Mouse (Mus musculus) intestine, embryonic 15.5 days (tissue): ENCODE measurements around the gene Pax1. TPM values are rescaled to one million over a fixed set of nuclear protein-coding genes. Genes with fewer than 3 reads are reported as not detected.

Experiments
- ATAC-seq: fragments of 200-750 bp; cut with Nextera tagmentation; 2 replicates; pipeline ENCODE4 v1.8.0; 2017; ENCODE audit warnings: moderate TSS enrichment, moderate library complexity
- H3K27ac ChIP-seq: fragments of 300-500 bp; sonication (generic); 2 replicates; pipeline ENCODE4 v1.5.1; 2015; ENCODE audit warnings: mild to moderate bottlenecking, inconsistent platforms
- H3K27me3 ChIP-seq: fragments of 300-500 bp; sonication (generic); replicated peaks from 2 replicates; pipeline ENCODE4 v1.6.1; 2015; ENCODE audit warnings: inconsistent platforms
- H3K36me3 ChIP-seq: fragments of 300-500 bp; sonication (generic); 2 replicates; pipeline ENCODE4 v1.6.1; 2015; ENCODE audit warnings: inconsistent platforms
- H3K4me1 ChIP-seq: fragments of 300-500 bp; sonication (generic); replicated peaks from 2 replicates; pipeline ENCODE4 v1.6.1; 2015; ENCODE audit warnings: inconsistent platforms
- H3K4me2 ChIP-seq: fragments of 300-500 bp; sonication (generic); replicated peaks from 2 replicates; pipeline ENCODE4 v1.6.1; 2015; ENCODE audit warnings: mild to moderate bottlenecking, inconsistent platforms
- H3K4me3 ChIP-seq: fragments of 300-500 bp; sonication (generic); replicated peaks from 2 replicates; pipeline ENCODE4 v1.5.1; 2015; ENCODE audit warnings: inconsistent platforms
- H3K9ac ChIP-seq: fragments of 300-500 bp; sonication (generic); 2 replicates; pipeline ENCODE4 v1.6.1; 2015; ENCODE audit warnings: inconsistent platforms
- H3K9me3 ChIP-seq: fragments of 300-500 bp; sonication (generic); 2 replicates; pipeline ENCODE4 v1.6.1; 2016; ENCODE audit warnings: inconsistent platforms
- WGBS: fragments of 180-500 bp; shearing (Covaris S2); methylation state at CpG from one replicate; pipeline ENCODE4 v1.1.7; 2015; 5-methylcytosine and 5-hydroxymethylcytosine counted together
- polyA plus RNA-seq: library from polyadenylated mRNA; unstranded; fragments of >200 nt; fragmentation: Nextera tagmentation; extraction: Ambion mirVana; gene quantifications from 2 replicates; pipeline ENCODE4 v1.2.1, GENCODE M21; 2015

Pax1 gene
- polyA plus RNA-seq, 1 experiment from 2014 or later = not detected

- Histone ChIP-seq H3K4me1 (0 out of 2 replicates have a peak, but pooled peaks cover 3% of the 10 kb centered on the region), H3K4me2 (no peak overlapping the region), H3K27me3 (peaks cover 66% of the 10 kb centered on the region), H3K9ac (no peak overlapping the region), H3K4me3 (no peak overlapping the region), H3K9me3 (no peaks in the 10 kb centered on the region), H3K36me3 (no peaks in the 10 kb centered on the region), H3K27ac (no peak overlapping the region)
- WGBS = 10% methylated on average over 8 of the region's 8 CpGs
- ATAC-seq = no peak
Observed at GRCm38 (mm10) chr2:147375019-147375715, 13.4 kb downstream of the Pax1 start.

GRCm38 (mm10) chr2:147378934-147379333, 17.2 kb downstream of the Pax1 start:
- H3K4me3 ChIP-seq = no peak overlapping the region
- H3K4me1 ChIP-seq = no peaks in the 10 kb centered on the region
- H3K4me2 ChIP-seq = no peak overlapping the region
- H3K36me3 ChIP-seq = no peaks in the 10 kb centered on the region
- no peak for ATAC-seq
- H3K9me3 ChIP-seq = no peaks in the 10 kb centered on the region
- 17% methylated on average over 4 of the region's 4 CpGs for WGBS
- H3K27ac ChIP-seq = no peak overlapping the region
- H3K9ac ChIP-seq = no peak overlapping the region
- H3K27me3 ChIP-seq = peaks cover 32% of the 10 kb centered on the region

- Histone ChIP-seq H3K4me2 (no peak overlapping the region), H3K36me3 (no peaks in the 10 kb centered on the region), H3K4me1 (no peaks in the 10 kb centered on the region), H3K9ac (no peak overlapping the region), H3K4me3 (no peak overlapping the region), H3K27ac (no peak overlapping the region), H3K27me3 (no peaks in the 10 kb centered on the region; the same call in 1 of the 2 replicates), H3K9me3 (no peaks in the 10 kb centered on the region)
- no peak for ATAC-seq
- 77% methylated on average over 2 of the region's 2 CpGs for WGBS
Observed at GRCm38 (mm10) chr2:147383373-147383772, 21.6 kb downstream of the Pax1 start.

- Histone ChIP-seq H3K4me3 (no peak overlapping the region), H3K9ac (no peak overlapping the region), H3K9me3 (no peaks in the 10 kb centered on the region), H3K27ac (no peak overlapping the region), H3K27me3 (no peaks in the 10 kb centered on the region), H3K4me1 (no peaks in the 10 kb centered on the region), H3K4me2 (no peak overlapping the region), H3K36me3 (no peaks in the 10 kb centered on the region)
- ATAC-seq = no peak
- WGBS = 59% methylated on average over 5 of the region's 5 CpGs
Observed at GRCm38 (mm10) chr2:147386949-147387348, 25.2 kb downstream of the Pax1 start.

GRCm38 (mm10) chr2:147409323-147409722, 47.6 kb downstream of the Pax1 start:
- ATAC-seq = no peak
- H3K4me2 ChIP-seq = no peak overlapping the region
- no peak overlapping the region for H3K27ac ChIP-seq
- H3K9ac ChIP-seq = no peak overlapping the region
- WGBS = 65% methylated on average over 1 of the region's 1 CpGs
- H3K27me3 ChIP-seq = no peaks in the 10 kb centered on the region
- H3K36me3 ChIP-seq = no peaks in the 10 kb centered on the region
- no peaks in the 10 kb centered on the region for H3K4me1 ChIP-seq
- no peak overlapping the region for H3K4me3 ChIP-seq
- no peaks in the 10 kb centered on the region for H3K9me3 ChIP-seq

- no peaks in the 10 kb centered on the region for H3K27me3 ChIP-seq
- H3K9ac ChIP-seq = no peak overlapping the region
- H3K4me2 ChIP-seq = no peak overlapping the region
- no peak overlapping the region for H3K4me3 ChIP-seq
- H3K36me3 ChIP-seq = no peaks in the 10 kb centered on the region
- 89% methylated on average over 3 of the region's 3 CpGs for WGBS
- H3K9me3 ChIP-seq = no peaks in the 10 kb centered on the region
- H3K27ac ChIP-seq = no peak overlapping the region
- H3K4me1 ChIP-seq = no peaks in the 10 kb centered on the region
- ATAC-seq = no peak
Observed at GRCm38 (mm10) chr2:147415037-147415436, 53.3 kb downstream of the Pax1 start.

GRCm38 (mm10) chr2:147424582-147425255, 63.0 kb downstream of the Pax1 start:
- no peak overlapping the region for H3K27ac ChIP-seq
- H3K4me3 ChIP-seq = no peak overlapping the region
- H3K36me3 ChIP-seq = no peaks in the 10 kb centered on the region
- no peak overlapping the region for H3K4me2 ChIP-seq
- ATAC-seq = no peak
- no peak overlapping the region for H3K9ac ChIP-seq
- H3K27me3 ChIP-seq = no peaks in the 10 kb centered on the region
- H3K9me3 ChIP-seq = no peaks in the 10 kb centered on the region
- 51% methylated on average over 10 of the region's 10 CpGs for WGBS
- no peaks in the 10 kb centered on the region for H3K4me1 ChIP-seq

GRCm38 (mm10) chr2:147429607-147430356, 68.1 kb downstream of the Pax1 start:
- no peaks in the 10 kb centered on the region for H3K27me3 ChIP-seq
- 15% methylated on average over 1 of the region's 1 CpGs for WGBS
- no peak overlapping the region for H3K4me2 ChIP-seq
- H3K9me3 ChIP-seq = no peaks in the 10 kb centered on the region
- no peak for ATAC-seq
- no peaks in the 10 kb centered on the region for H3K36me3 ChIP-seq
- no peak overlapping the region for H3K4me3 ChIP-seq
- H3K27ac ChIP-seq = no peak overlapping the region
- no peaks in the 10 kb centered on the region for H3K4me1 ChIP-seq
- H3K9ac ChIP-seq = no peak overlapping the region

- H3K27ac ChIP-seq = no peak overlapping the region
Observed at GRCm38 (mm10) chr2:147433120-147433519, 71.4 kb downstream of the Pax1 start.

More at GRCm38 (mm10) chr2:147433120-147433519, 71.4 kb downstream of the Pax1 start:
- 30% methylated on average over 5 of the region's 5 CpGs for WGBS
- Histone ChIP-seq H3K27me3 (no peaks in the 10 kb centered on the region), H3K4me3 (no peak overlapping the region), H3K36me3 (no peaks in the 10 kb centered on the region), H3K9ac (no peak overlapping the region), H3K4me2 (no peak overlapping the region), H3K9me3 (no peaks in the 10 kb centered on the region), H3K4me1 (no peaks in the 10 kb centered on the region)
- ATAC-seq = no peak

Other genes with a start within 250 kb of the Pax1 start
- 3.6 and 4.2 TPM in 2 replicates for gene Nkx2-2, start 167.7 kb upstream of the Pax1 start, polyA plus RNA-seq